Mouse (Mus musculus): ENCODE results near the gene G6pc3.

The G6pc3 gene

GRCm38 (mm10) chr11:102190848-102191247, 1.4 kb downstream of the G6pc3 start:
- DNase-seq, result no peak

- no peak for DNase-seq
Measured at GRCm38 (mm10) chr11:102193657-102194440, 4.4 kb downstream of the G6pc3 start.

GRCm38 (mm10) chr11:102196018-102196797, 6.8 kb downstream of the G6pc3 start:
- DNase-seq, result no peak

- DNase-seq, result no peak
Measured at GRCm38 (mm10) chr11:102198245-102198644, 8.8 kb downstream of the G6pc3 start.

GRCm38 (mm10) chr11:102199856-102200255, 10.4 kb downstream of the G6pc3 start:
- DNase-seq, result no peak

GRCm38 (mm10) chr11:102201408-102201821, 12.0 kb downstream of the G6pc3 start:
- DNase-seq, result no peak

GRCm38 (mm10) chr11:102206481-102206880, 17.1 kb downstream of the G6pc3 start:
- DNase-seq, result no peak

GRCm38 (mm10) chr11:102207825-102208777, 18.7 kb downstream of the G6pc3 start:
- no peak for DNase-seq

GRCm38 (mm10) chr11:102208846-102209245, 19.4 kb downstream of the G6pc3 start:
- no peak for DNase-seq

GRCm38 (mm10) chr11:102209742-102210141, 20.3 kb downstream of the G6pc3 start:
- no peak for DNase-seq

- no peak for DNase-seq
Measured at GRCm38 (mm10) chr11:102210185-102210584, 20.8 kb downstream of the G6pc3 start.

- no peak for DNase-seq
Measured at GRCm38 (mm10) chr11:102211011-102211410, 21.6 kb downstream of the G6pc3 start.

GRCm38 (mm10) chr11:102211936-102212341, 22.5 kb downstream of the G6pc3 start:
- DNase-seq, result no peak

- DNase-seq, result no peak
Measured at GRCm38 (mm10) chr11:102214430-102215156, 25.2 kb downstream of the G6pc3 start.

- DNase-seq, result no peak
Measured at GRCm38 (mm10) chr11:102215511-102215910, 26.1 kb downstream of the G6pc3 start.

GRCm38 (mm10) chr11:102216056-102216885, 26.9 kb downstream of the G6pc3 start:
- DNase-seq, result peak; percentile 89

- no peak for DNase-seq
Measured at GRCm38 (mm10) chr11:102216886-102217240, 27.4 kb downstream of the G6pc3 start.

- DNase-seq, result no peak
Measured at GRCm38 (mm10) chr11:102217396-102217795, 28.0 kb downstream of the G6pc3 start.

- DNase-seq, result no peak
Measured at GRCm38 (mm10) chr11:102217876-102218430, 28.5 kb downstream of the G6pc3 start.

- DNase-seq, result peak; percentile 99
Measured at GRCm38 (mm10) chr11:102218783-102219182, 29.4 kb downstream of the G6pc3 start.

All from kidney, adult 11 months (tissue).